Mouse (Mus musculus) small intestine, adult 2 months (tissue): ENCODE measurements at regions not wholly inside any gene's neighbourhood (a gene's known extent, or its start where the extent isn't known, plus 50 kb on each side); places are given as distances from the start of the nearest gene placed in this dataset.

Source experiments
- CTCF ChIP-seq: fragments of 200-500 bp; IDR thresholded peaks from 2 replicates; pipeline ENCODE4 v1.5.1; 2012; ENCODE audit warnings: low read depth, mild to moderate bottlenecking, control low read depth, inconsistent platforms, low read length, moderate library complexity, mixed read lengths; ENCODE audit not compliant: insufficient replicate concordance, insufficient read length; ENCODE audit errors: extremely low read depth
- POLR2A ChIP-seq: fragments of 200-500 bp; IDR thresholded peaks from 2 replicates; pipeline ENCODE4 v1.6.1; 2012; ENCODE audit warnings: low read depth, mild to moderate bottlenecking, control low read depth, inconsistent platforms, low read length, moderate library complexity

DNA sequence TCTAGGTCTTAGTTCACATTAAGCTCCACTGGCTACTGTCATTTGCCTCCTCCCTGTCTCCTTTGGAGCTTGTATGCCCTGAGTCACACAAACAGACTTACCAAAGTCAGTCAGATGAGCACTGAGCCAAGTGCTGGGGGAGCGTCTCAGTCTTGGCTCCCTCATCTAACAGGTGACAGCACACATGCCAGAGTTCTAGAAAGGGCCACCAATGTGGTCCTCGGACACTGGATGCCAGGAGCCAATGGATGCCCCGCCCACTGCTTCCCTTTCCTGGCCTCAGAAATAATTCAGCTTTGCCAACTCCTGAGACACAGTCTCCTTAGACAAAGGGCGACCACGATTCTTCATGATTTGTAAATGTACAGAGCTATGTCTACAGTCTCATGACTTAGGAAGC is 103.0 kb upstream of the Satb1 start:
- no peak for TF ChIP-seq CTCF
- no peak for TF ChIP-seq POLR2A
